Mouse (Mus musculus): ENCODE results near the gene Fabp3. TPM values are rescaled to one million over a fixed set of nuclear protein-coding genes. Genes with fewer than 3 reads are reported as not detected.

Gene Fabp3
- polyA plus RNA-seq (2012; rRNA removed) (34.7 and 41.6 TPM in 2 replicates), polyA plus RNA-seq (2014; fragmentation: Nextera tagmentation; extraction: Ambion mirVana) (34.0 and 47.3 TPM in 2 replicates)

GRCm38 (mm10) chr4:130308231-130309081, at the start of gene Fabp3, which contains the start of gene Gm10570:
Gene Fabp3 (plus strand): TSS chr4:130308595.
Gene Gm10570 (minus strand): TSS chr4:130308674.
- WGBS, result under 1% methylated on average over 52 of the region's 52 CpGs

GRCm38 (mm10) chr4:130260406-130260805, 48.0 kb upstream of the Fabp3 start:
- Histone ChIP-seq H3K9me3 (ENCODE audit: control insufficient read depth, low read length) (no peaks in the 10 kb centered on the region), H3K4me3 (replicated peaks; ENCODE audit: low read length) (no peak overlapping the region), H3K27me3 (ENCODE audit: control insufficient read depth, insufficient read depth, low read length) (no peaks in the 10 kb centered on the region), H3K4me1 (ENCODE audit: control insufficient read depth, insufficient read depth, low read length) (no peaks in the 10 kb centered on the region), H3K9ac (ENCODE audit: low read depth, low read length, severe bottlenecking) (no peak overlapping the region), H3K4me2 (replicated peaks; ENCODE audit: low read depth, low read length, severe bottlenecking) (no peak overlapping the region), H3K36me3 (ENCODE audit: control insufficient read depth, insufficient read depth, low read length) (peaks cover 84% of the 10 kb centered on the region), H3K27ac (replicated peaks; ENCODE audit: low read depth, low read length) (no peak overlapping the region)
- WGBS, result 40% methylated on average over 5 of the region's 5 CpGs
- ATAC-seq (ENCODE audit: low FRiP score, low read depth), result no peak
- DNase-seq (ENCODE audit: low spot score), result no peak
- no peak for TF ChIP-seq POLR2A (IDR thresholded peaks at IDR 0.05; ENCODE audit: borderline replicate concordance, extremely low read depth, insufficient read depth, insufficient read length)

More at GRCm38 (mm10) chr4:130308231-130309081, at the start of gene Fabp3, which contains the start of gene Gm10570:
- H3K27me3 ChIP-seq (ENCODE audit: control insufficient read depth, insufficient read depth, low read length), result peaks cover 38% of the 10 kb centered on the region
- no peak for TF ChIP-seq POLR2A (IDR thresholded peaks at IDR 0.05; ENCODE audit: borderline replicate concordance, extremely low read depth, insufficient read depth, insufficient read length)
- H3K4me3 ChIP-seq (replicated peaks; ENCODE audit: low read length), result peak within 1 kb of the TSS; percentile 46
- peaks cover 7% of the 10 kb centered on the region for H3K4me1 ChIP-seq (ENCODE audit: control insufficient read depth, insufficient read depth, low read length)
- peak within 1 kb of the TSS; percentile 45; the same call in 1 of the 2 replicates for H3K9ac ChIP-seq (ENCODE audit: low read depth, low read length, severe bottlenecking)
- peak within 1 kb of the TSS; percentile 87 for H3K4me2 ChIP-seq (replicated peaks; ENCODE audit: low read depth, low read length, severe bottlenecking)
- 0 out of 2 replicates have a peak, but pooled peaks cover 4% of the 10 kb centered on the region for H3K36me3 ChIP-seq (ENCODE audit: control insufficient read depth, insufficient read depth, low read length)
- peak; percentile 37 for DNase-seq (ENCODE audit: low spot score)
- ATAC-seq (ENCODE audit: low FRiP score, low read depth), result peak; percentile 64
- H3K9me3 ChIP-seq (ENCODE audit: control insufficient read depth, low read length), result no peaks in the 10 kb centered on the region
- H3K27ac ChIP-seq (replicated peaks; ENCODE audit: low read depth, low read length), result no peak within 1 kb of the TSS

- Histone ChIP-seq H3K9ac (ENCODE audit: low read depth, low read length, severe bottlenecking) (no peak overlapping the region), H3K27ac (replicated peaks; ENCODE audit: low read depth, low read length) (no peak overlapping the region), H3K36me3 (ENCODE audit: control insufficient read depth, insufficient read depth, low read length) (peaks cover 51% of the 10 kb centered on the region), H3K9me3 (ENCODE audit: control insufficient read depth, low read length) (no peaks in the 10 kb centered on the region), H3K4me1 (ENCODE audit: control insufficient read depth, insufficient read depth, low read length) (peaks cover 16% of the 10 kb centered on the region), H3K4me3 (replicated peaks; ENCODE audit: low read length) (no peak overlapping the region), H3K4me2 (replicated peaks; ENCODE audit: low read depth, low read length, severe bottlenecking) (no peak overlapping the region), H3K27me3 (ENCODE audit: control insufficient read depth, insufficient read depth, low read length) (no peaks in the 10 kb centered on the region)
- ATAC-seq (ENCODE audit: low FRiP score, low read depth), result no peak
- DNase-seq (ENCODE audit: low spot score), result no peak
- 44% methylated on average over 11 of the region's 11 CpGs for WGBS
- no peak for TF ChIP-seq POLR2A (IDR thresholded peaks at IDR 0.05; ENCODE audit: borderline replicate concordance, extremely low read depth, insufficient read depth, insufficient read length)
Observed at GRCm38 (mm10) chr4:130264131-130264530, 44.3 kb upstream of the Fabp3 start.

GRCm38 (mm10) chr4:130264698-130265349, 43.6 kb upstream of the Fabp3 start:
- H3K9ac ChIP-seq (ENCODE audit: low read depth, low read length, severe bottlenecking), result no peak overlapping the region
- no peak overlapping the region for H3K4me3 ChIP-seq (replicated peaks; ENCODE audit: low read length)
- DNase-seq (ENCODE audit: low spot score) (peak; percentile 59), ATAC-seq (ENCODE audit: low FRiP score, low read depth) (no peak)
- H3K4me1 ChIP-seq (ENCODE audit: control insufficient read depth, insufficient read depth, low read length), result peaks cover 16% of the 10 kb centered on the region
- 25% methylated on average over 24 of the region's 24 CpGs for WGBS
- H3K27me3 ChIP-seq (ENCODE audit: control insufficient read depth, insufficient read depth, low read length), result no peaks in the 10 kb centered on the region
- TF ChIP-seq POLR2A (IDR thresholded peaks at IDR 0.05; ENCODE audit: borderline replicate concordance, extremely low read depth, insufficient read depth, insufficient read length), result no peak
- no peak overlapping the region for H3K27ac ChIP-seq (replicated peaks; ENCODE audit: low read depth, low read length)
- no peaks in the 10 kb centered on the region for H3K9me3 ChIP-seq (ENCODE audit: control insufficient read depth, low read length)
- no peak overlapping the region for H3K4me2 ChIP-seq (replicated peaks; ENCODE audit: low read depth, low read length, severe bottlenecking)
- H3K36me3 ChIP-seq (ENCODE audit: control insufficient read depth, insufficient read depth, low read length), result peaks cover 44% of the 10 kb centered on the region

- Histone ChIP-seq H3K27me3 (ENCODE audit: control insufficient read depth, insufficient read depth, low read length) (no peaks in the 10 kb centered on the region), H3K4me1 (ENCODE audit: control insufficient read depth, insufficient read depth, low read length) (peaks cover 16% of the 10 kb centered on the region), H3K9me3 (ENCODE audit: control insufficient read depth, low read length) (no peaks in the 10 kb centered on the region), H3K9ac (ENCODE audit: low read depth, low read length, severe bottlenecking) (no peak overlapping the region), H3K36me3 (ENCODE audit: control insufficient read depth, insufficient read depth, low read length) (peaks cover 37% of the 10 kb centered on the region), H3K4me2 (replicated peaks; ENCODE audit: low read depth, low read length, severe bottlenecking) (no peak overlapping the region), H3K27ac (replicated peaks; ENCODE audit: low read depth, low read length) (peak overlapping the region; percentile 43; the same call in 1 of the 2 replicates), H3K4me3 (replicated peaks; ENCODE audit: low read length) (no peak overlapping the region)
- DNase-seq (ENCODE audit: low spot score) (no peak), ATAC-seq (ENCODE audit: low FRiP score, low read depth) (no peak)
- 54% methylated on average over 9 of the region's 9 CpGs for WGBS
- no peak for TF ChIP-seq POLR2A (IDR thresholded peaks at IDR 0.05; ENCODE audit: borderline replicate concordance, extremely low read depth, insufficient read depth, insufficient read length)
Observed at GRCm38 (mm10) chr4:130266601-130267000, 41.8 kb upstream of the Fabp3 start.
